Mouse (Mus musculus) gastrocnemius, adult 8-10 months (tissue): ENCODE measurements around the gene Wdr73. TPM values are rescaled to one million over a fixed set of nuclear protein-coding genes. Genes with fewer than 3 reads are reported as not detected.

Experiments used
- DNase-seq, 2 experiments: peaks; one replicate each; pipeline ENCODE4 v3.0.0; 2022; ENCODE audit warnings: low spot score in 2 of 2
- total RNA-seq, 4 experiments: library from RNA; stranded (reverse); gene quantifications; 2 replicates each; pipeline ENCODE4 v1.2.4; 2022

Gene Wdr73
- total RNA-seq, 4 experiments from 2014 or later: 2.4 to 6.0 (median 3.8) TPM

DNA sequence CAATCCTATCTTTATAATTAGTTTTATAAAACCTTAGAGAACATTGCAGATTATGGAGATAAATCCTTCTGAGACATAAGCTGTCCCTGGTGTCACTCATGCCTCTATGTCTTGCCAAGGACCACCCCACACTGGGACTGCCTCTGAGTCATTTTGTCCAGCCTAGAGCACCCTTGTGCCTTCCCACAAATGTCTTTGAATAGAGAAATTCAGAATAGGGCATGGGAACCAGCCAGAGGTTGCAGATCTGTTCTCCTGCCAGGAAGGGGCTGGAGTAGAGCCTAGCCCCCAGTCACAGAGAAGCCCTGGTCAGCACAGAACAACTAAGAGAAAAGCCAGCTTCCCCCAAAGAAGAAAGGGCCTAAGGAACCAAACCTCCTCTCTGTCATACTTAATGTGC lies 45.8 kb downstream of the Wdr73 start:
- no peak for DNase-seq

DNA sequence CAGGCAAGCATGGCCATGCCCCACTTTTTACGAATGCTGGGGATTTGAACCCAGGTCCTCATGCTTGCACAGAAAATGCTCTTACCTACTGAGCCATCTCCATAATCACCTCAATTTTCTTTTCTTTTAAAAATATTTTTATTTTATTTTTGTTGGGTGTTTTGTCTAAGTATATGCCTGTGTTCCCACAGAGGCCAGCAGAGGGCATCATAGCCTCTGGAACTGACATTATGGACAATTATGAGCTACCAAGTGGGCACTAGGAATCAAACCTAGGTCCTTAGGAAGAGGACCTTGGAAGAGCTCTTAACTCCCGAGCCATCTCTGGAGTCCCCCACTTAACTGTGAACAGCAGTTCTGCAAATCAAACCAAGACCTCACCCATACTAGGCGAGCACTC lies 47.9 kb downstream of the Wdr73 start:
- no peak for DNase-seq

DNA sequence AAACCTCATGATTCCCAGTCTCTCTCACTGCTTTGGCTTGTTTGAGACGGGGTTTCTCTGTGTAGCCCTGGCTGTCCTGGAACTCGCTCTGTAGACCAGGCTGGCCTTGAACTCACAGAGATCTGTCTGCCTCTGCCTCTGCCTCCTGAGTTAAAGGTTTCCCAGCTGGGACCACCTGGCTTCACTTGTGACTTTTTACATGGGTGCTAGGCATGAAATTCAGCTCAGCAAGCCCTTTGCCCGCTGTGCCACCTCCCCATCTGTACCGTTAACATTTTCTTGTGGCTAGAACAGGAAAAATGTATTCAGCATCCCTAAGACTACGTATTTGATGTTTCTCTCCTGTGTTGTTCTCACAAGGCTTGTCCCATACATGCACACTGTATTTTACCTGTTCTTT lies 50.5 kb downstream of the Wdr73 start:
- DNase-seq: no peak

DNA sequence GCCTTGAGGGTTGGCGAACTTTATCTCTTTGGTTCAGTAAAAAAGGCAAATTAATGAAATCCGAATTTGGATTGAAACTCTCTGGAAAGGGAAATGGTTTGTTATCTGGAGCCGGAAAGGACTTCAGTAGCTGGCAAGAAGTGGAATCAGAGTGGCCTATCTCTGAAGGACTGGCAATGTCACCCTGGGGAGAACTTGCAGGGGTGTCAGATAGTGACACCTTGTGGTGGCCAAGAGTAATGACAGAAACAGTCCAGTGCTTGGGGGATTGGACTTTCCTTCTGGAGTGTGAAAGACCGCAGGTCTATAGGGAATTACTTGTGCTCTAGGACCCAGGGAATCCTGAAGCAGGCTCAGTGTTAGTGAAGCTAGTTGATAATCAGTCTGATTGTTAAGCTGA lies 51.4 kb downstream of the Wdr73 start:
- DNase-seq: no peak

DNA sequence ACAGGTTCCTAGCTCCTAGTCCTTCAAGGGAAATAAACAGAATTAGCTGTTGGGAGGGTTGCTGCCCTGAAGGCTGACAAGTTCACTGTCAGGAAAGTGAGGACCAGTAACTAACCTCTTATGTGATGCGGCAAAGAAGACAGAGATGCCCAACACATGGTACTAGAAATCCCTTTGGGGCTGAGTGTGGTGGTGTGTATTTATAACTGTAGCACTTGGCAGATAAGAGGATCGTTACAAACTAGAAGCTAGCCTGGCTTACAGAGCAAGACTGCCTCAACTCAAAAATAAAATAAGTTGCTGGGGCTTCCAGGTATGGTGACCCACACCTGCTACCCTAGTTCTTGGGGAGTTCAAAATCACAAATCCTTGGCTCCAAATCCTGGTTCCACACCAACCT lies 51.8 kb downstream of the Wdr73 start:
- DNase-seq: no peak

DNA sequence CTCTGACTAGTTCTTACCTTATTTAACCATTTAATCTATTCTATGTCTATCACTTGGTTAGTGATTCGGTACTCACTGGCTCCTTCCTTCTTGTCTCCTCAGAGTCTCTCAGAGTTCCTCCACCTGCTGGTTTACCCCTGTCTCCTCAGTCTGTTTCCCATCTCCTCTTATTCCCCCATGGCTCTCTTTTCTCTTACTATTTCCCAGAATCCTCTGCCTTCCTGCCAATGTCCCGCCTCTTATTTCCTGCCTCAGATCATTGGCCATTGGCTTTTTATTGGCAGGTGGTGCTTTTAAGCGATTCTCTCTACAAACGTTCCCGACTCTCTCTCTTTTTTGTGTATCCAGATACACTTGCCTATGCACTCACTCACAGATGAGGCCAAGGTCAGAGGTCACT lies 54.4 kb downstream of the Wdr73 start:
- DNase-seq: no peak

DNA sequence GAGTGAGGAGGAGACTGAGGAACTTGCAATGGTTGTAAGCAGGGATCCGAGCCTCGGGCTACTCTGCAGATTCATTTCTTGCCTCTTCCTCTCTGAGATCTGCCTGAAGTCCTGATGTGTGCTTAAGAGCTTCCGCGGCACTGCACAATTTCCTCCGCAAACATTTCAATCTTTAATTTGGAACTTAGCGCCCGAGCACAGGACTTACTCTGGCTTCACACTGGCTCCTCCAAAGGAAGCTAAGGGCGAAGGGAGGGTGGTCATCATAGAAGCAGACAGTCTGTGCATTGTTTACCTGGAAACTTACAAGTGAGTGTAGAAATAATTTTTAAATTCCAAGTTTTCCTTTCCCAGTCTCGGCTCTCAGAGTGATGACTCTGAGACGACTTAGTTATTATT lies 54.8 kb downstream of the Wdr73 start:
- no peak for DNase-seq

DNA sequence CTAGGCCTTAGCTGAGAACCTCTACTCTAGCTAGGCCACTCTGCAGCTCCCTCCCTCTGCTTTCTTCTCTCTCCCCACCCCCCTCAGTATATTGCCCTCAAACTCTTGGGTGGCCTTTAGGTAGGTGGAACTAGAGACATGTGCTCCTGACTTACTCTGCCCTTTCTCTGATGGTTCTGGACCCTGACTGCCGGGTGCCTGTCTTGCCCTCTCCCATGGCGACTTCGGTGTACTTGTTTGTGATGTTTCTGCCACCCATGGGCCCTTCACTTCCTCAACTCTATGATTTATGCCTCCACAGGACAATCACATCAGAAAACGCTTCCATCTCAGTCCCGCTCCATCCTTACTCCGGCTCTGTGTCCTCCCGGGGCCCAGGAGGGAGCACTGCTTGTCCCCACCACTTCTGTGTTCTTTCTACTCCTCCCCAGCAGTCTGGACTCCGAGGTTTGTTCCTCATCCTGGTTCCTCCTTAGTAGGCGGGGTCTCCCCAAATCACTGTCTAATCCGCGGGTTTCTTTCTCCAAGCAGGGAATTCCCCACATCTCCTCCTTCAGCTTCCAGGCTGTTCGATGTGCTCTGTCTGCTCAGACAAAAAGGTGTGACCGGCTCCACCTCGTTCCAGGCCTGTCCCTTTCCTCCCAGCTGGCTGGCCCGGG lies 55.3 kb downstream of the Wdr73 start:
- DNase-seq: no peak

DNA sequence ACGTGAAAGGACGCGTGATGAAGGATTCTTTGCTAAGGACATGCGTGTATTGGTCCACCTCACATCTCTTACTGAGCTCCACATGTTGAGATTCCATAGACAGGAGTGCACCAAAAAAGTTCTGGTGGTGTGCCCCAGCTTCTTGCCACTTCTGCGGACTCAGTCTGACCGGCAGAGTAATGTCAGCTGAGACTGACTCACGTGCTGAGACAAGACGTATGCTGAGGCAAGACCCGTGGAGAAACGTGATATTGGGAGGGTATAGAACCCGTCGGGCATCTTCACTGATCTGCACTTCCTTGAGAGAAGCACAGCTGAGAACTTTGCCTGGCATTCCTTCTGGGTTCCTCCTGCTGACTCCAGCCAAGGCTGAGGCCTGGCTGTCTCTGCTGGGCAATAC lies 56.4 kb downstream of the Wdr73 start:
- DNase-seq: no peak

- no peak for DNase-seq
Observed at GRCm38 (mm10) chr7:80843910-80844640, 57.0 kb downstream of the Wdr73 start.

GRCm38 (mm10) chr7:80843176-80843575 lies 57.9 kb downstream of the Wdr73 start:
- no peak for DNase-seq

- no peak for DNase-seq
Observed at GRCm38 (mm10) chr7:80842132-80842531, 58.9 kb downstream of the Wdr73 start.

DNA sequence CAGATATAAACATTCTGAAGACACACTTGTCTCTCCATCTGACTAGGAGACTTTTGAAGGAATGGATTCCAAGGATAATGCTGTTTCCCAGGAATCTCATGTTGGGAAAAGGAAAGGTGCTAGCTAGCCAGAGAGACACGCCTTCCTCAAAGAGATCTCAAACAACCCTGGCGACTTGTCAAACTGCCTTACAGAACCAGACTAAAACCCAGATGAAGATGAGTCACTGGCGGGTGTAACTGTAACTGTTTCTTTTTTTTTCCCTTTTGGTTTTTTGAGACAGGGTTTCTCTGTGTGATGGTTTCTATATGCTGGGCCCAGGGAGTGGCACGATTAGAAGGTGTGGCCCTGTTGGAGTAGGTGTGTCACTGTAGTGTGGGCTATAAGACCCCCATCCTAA lies 60.1 kb downstream of the Wdr73 start:
- DNase-seq: no peak

Other genes with a start within 250 kb of the Wdr73 start
- 10 to 100 TPM in 3 of 4 experiments, 1 to 10 TPM in 1; 8.9 to 11.6 (median 11.4) TPM for gene Crtc3, start 212.4 kb downstream of the Wdr73 start, total RNA-seq
- gene Iqgap1, start 75.3 kb downstream of the Wdr73 start, total RNA-seq: 10 to 100 TPM in 2 of 4 experiments, 1 to 10 TPM in 2; 6.3 to 12.7 (median 10.6) TPM
- 1 to 10 TPM; 1.8 to 2.4 (median 2.0) TPM for gene Zscan2, start 40.3 kb downstream of the Wdr73 start, total RNA-seq
- gene Nmb, start 3.8 kb upstream of the Wdr73 start, total RNA-seq: 1 to 10 TPM; 2.4 to 5.0 (median 4.0) TPM
- 10 to 100 TPM; 24.9 to 33.7 (median 25.5) TPM for gene Sec11a, start 46.5 kb upstream of the Wdr73 start, total RNA-seq
- gene Zfp592, start 92.4 kb upstream of the Wdr73 start, total RNA-seq: 10 to 100 TPM in 3 of 4 experiments, 1 to 10 TPM in 1; 9.1 to 14.1 (median 12.1) TPM
- 100 to 1,000 TPM; 273 to 345 (median 299) TPM for gene Alpk3, start 156.3 kb upstream of the Wdr73 start, total RNA-seq
- under 1 TPM; 0.07 to 0.25 (median 0.14) TPM for gene Slc28a1, start 213.5 kb upstream of the Wdr73 start, total RNA-seq